Mouse (Mus musculus): Measurements from ENCODE around the gene Map4k2.

GRCm38 (mm10) chr19:6375423-6376254 is 34.7 kb downstream of the Map4k2 start:
- TF ChIP-seq POLR2A (IDR thresholded peaks at IDR 0.05; ENCODE audit: insufficient read depth, low read length) (no peak), CTCF (IDR thresholded peaks at IDR 0.05; ENCODE audit: low read depth, low read length) (no peak), EP300 (IDR thresholded peaks at IDR 0.05; ENCODE audit: insufficient read depth, low read depth, low read length) (no peak)

Data from ES-Bruce4 (cell line).